Mouse (Mus musculus) bone marrow, adult 2 months (tissue): ENCODE measurements around the gene Prss8.

Experiments used
- CTCF ChIP-seq: fragments of 200-500 bp; IDR thresholded peaks from 2 replicates; pipeline ENCODE4 v1.5.1; 2011; ENCODE audit warnings: low read length, control low read depth; ENCODE audit not compliant: control insufficient read depth, insufficient read depth
- POLR2A ChIP-seq: fragments of 200-500 bp; IDR thresholded peaks from 2 replicates; pipeline ENCODE4 v1.6.1; 2011; ENCODE audit warnings: low read depth, mild to moderate bottlenecking, control low read depth, low read length, borderline replicate concordance; ENCODE audit not compliant: control insufficient read depth

- no peak for TF ChIP-seq POLR2A
- TF ChIP-seq CTCF, result no peak
Measured at GRCm38 (mm10) chr7:127876041-127876466, 53.9 kb downstream of the Prss8 start, which contains the start of gene Zfp646.
